Mouse (Mus musculus): ENCODE measurements around the gene Cd209g. TPM values are rescaled to one million over a fixed set of nuclear protein-coding genes. Genes with fewer than 3 reads are reported as not detected.
"Not testable (repeated sequence)": the region's sequence is repeated elsewhere in the genome, so short reads cannot be mapped to it uniquely, and the experiment has no call there.

Cd209g gene
- polyA plus RNA-seq (2015; fragmentation: Nextera tagmentation; extraction: Ambion mirVana), result not detected in 2 replicates

- H3K4me1 ChIP-seq, result no peaks in the 10 kb centered on the region
- H3K4me3 ChIP-seq (replicated peaks), result no peak within 1 kb of the TSS
- no peaks in the 10 kb centered on the region for H3K9me3 ChIP-seq (replicated peaks)
- WGBS, result 89% methylated on average over 10 of the region's 10 CpGs
- H3K27me3 ChIP-seq, result peaks cover 2% of the 10 kb centered on the region; the same call in 1 of the 2 replicates
- H3K9ac ChIP-seq, result no peak within 1 kb of the TSS
- H3K27ac ChIP-seq, result no peak within 1 kb of the TSS
- ATAC-seq (replicated peaks; ENCODE audit: low FRiP score), result no peak
- H3K4me2 ChIP-seq, result no peak within 1 kb of the TSS
- no peaks in the 10 kb centered on the region for H3K36me3 ChIP-seq
Measured at GRCm38 (mm10) chr8:4133798-4134197, at the start of gene Cd209g. TSS of gene Cd209g (plus strand) at chr8:4134098.

- ATAC-seq (replicated peaks; ENCODE audit: low FRiP score), result peak; percentile 76
- Histone ChIP-seq H3K4me2 (0 out of 2 replicates have a peak overlapping the region, but pooled peaks have one; percentile 9), H3K4me3 (replicated peaks) (0 out of 2 replicates have a peak overlapping the region, but pooled peaks have one; percentile 6)
- H3K9ac ChIP-seq; H3K27me3 ChIP-seq; H3K27ac ChIP-seq; H3K9me3 ChIP-seq (replicated peaks); H3K36me3 ChIP-seq; H3K4me1 ChIP-seq: not testable (repeated sequence)
- WGBS, result 46% methylated on average over 32 of the region's 33 CpGs
Measured at GRCm38 (mm10) chr8:4087180-4087722, 46.6 kb upstream of the Cd209g start.

- not testable (repeated sequence) for H3K27me3 ChIP-seq; H3K9ac ChIP-seq; H3K27ac ChIP-seq; H3K36me3 ChIP-seq; H3K4me1 ChIP-seq; H3K4me3 ChIP-seq (replicated peaks); H3K9me3 ChIP-seq (replicated peaks); ATAC-seq (replicated peaks; ENCODE audit: low FRiP score); H3K4me2 ChIP-seq
- 93% methylated on average over 3 of the region's 3 CpGs for WGBS
Measured at GRCm38 (mm10) chr8:4088514-4088913, 45.4 kb upstream of the Cd209g start.

GRCm38 (mm10) chr8:4105735-4106134 is 28.2 kb upstream of the Cd209g start, which contains the start of gene Cd209f:
TSS of gene Cd209f (minus strand) at chr8:4105835.
- not testable (repeated sequence) for H3K27ac ChIP-seq; H3K36me3 ChIP-seq; H3K4me2 ChIP-seq; H3K9me3 ChIP-seq (replicated peaks); H3K4me3 ChIP-seq (replicated peaks); ATAC-seq (replicated peaks; ENCODE audit: low FRiP score); H3K4me1 ChIP-seq; H3K9ac ChIP-seq; H3K27me3 ChIP-seq
- WGBS, result 79% methylated on average over 1 of the region's 2 CpGs

- WGBS, result 14% methylated on average over 12 of the region's 12 CpGs
- ATAC-seq (replicated peaks; ENCODE audit: low FRiP score), result peak; percentile 55
- H3K36me3 ChIP-seq, result no peaks in the 10 kb centered on the region
- peaks cover 8% of the 10 kb centered on the region; the same call in 1 of the 2 replicates for H3K27me3 ChIP-seq
- H3K4me1 ChIP-seq, result no peaks in the 10 kb centered on the region
- no peak overlapping the region for H3K9ac ChIP-seq
- no peaks in the 10 kb centered on the region for H3K9me3 ChIP-seq (replicated peaks)
- H3K4me2 ChIP-seq, result peak overlapping the region; percentile 35; the same call in 1 of the 2 replicates
- H3K4me3 ChIP-seq (replicated peaks), result no peak overlapping the region
- H3K27ac ChIP-seq, result no peak overlapping the region
Measured at GRCm38 (mm10) chr8:4139660-4140646, 6.1 kb downstream of the Cd209g start.

- Histone ChIP-seq H3K4me2 (no peak overlapping the region), H3K4me1 (no peaks in the 10 kb centered on the region), H3K27ac (no peak overlapping the region), H3K4me3 (replicated peaks) (no peak overlapping the region), H3K36me3 (no peaks in the 10 kb centered on the region), H3K27me3 (peaks cover 8% of the 10 kb centered on the region; the same call in 1 of the 2 replicates), H3K9me3 (replicated peaks) (no peaks in the 10 kb centered on the region), H3K9ac (no peak overlapping the region)
- ATAC-seq (replicated peaks; ENCODE audit: low FRiP score), result no peak
- 63% methylated on average over 3 of the region's 3 CpGs for WGBS
Measured at GRCm38 (mm10) chr8:4141721-4142120, 7.8 kb downstream of the Cd209g start.

GRCm38 (mm10) chr8:4147272-4147671 is 13.4 kb downstream of the Cd209g start:
- Histone ChIP-seq H3K27me3 (no peaks in the 10 kb centered on the region), H3K4me2 (no peak overlapping the region), H3K4me1 (no peaks in the 10 kb centered on the region), H3K27ac (no peak overlapping the region), H3K4me3 (replicated peaks) (no peak overlapping the region), H3K9ac (no peak overlapping the region), H3K36me3 (no peaks in the 10 kb centered on the region), H3K9me3 (replicated peaks) (no peaks in the 10 kb centered on the region; the same call in 1 of the 2 replicates)
- 50% methylated on average over 1 of the region's 1 CpGs for WGBS
- no peak for ATAC-seq (replicated peaks; ENCODE audit: low FRiP score)

GRCm38 (mm10) chr8:4154878-4155277 is 21.0 kb downstream of the Cd209g start:
- H3K36me3 ChIP-seq, result no peaks in the 10 kb centered on the region
- no peak overlapping the region for H3K4me3 ChIP-seq (replicated peaks)
- no peak overlapping the region for H3K9ac ChIP-seq
- no peak for ATAC-seq (replicated peaks; ENCODE audit: low FRiP score)
- H3K27ac ChIP-seq, result no peak overlapping the region
- no peaks in the 10 kb centered on the region for H3K4me1 ChIP-seq
- H3K27me3 ChIP-seq, result no peaks in the 10 kb centered on the region
- H3K4me2 ChIP-seq, result no peak overlapping the region
- H3K9me3 ChIP-seq (replicated peaks), result no peaks in the 10 kb centered on the region; the same call in 1 of the 2 replicates

GRCm38 (mm10) chr8:4162786-4163185 is 28.9 kb downstream of the Cd209g start:
- no peak overlapping the region for H3K27ac ChIP-seq
- no peaks in the 10 kb centered on the region for H3K27me3 ChIP-seq
- no peaks in the 10 kb centered on the region for H3K36me3 ChIP-seq
- H3K4me1 ChIP-seq, result peaks cover 9% of the 10 kb centered on the region
- ATAC-seq (replicated peaks; ENCODE audit: low FRiP score), result no peak
- H3K9ac ChIP-seq, result no peak overlapping the region
- H3K9me3 ChIP-seq (replicated peaks), result no peaks in the 10 kb centered on the region
- no peak overlapping the region for H3K4me3 ChIP-seq (replicated peaks)
- WGBS, result 51% methylated on average over 4 of the region's 4 CpGs
- H3K4me2 ChIP-seq, result no peak overlapping the region

- Histone ChIP-seq H3K4me1 (peaks cover 11% of the 10 kb centered on the region), H3K4me3 (replicated peaks) (peak overlapping the region; percentile 59), H3K27ac (peak overlapping the region; percentile 58; the same call in 1 of the 2 replicates), H3K9me3 (replicated peaks) (no peaks in the 10 kb centered on the region), H3K4me2 (peak overlapping the region; percentile 72), H3K27me3 (no peaks in the 10 kb centered on the region), H3K36me3 (no peaks in the 10 kb centered on the region), H3K9ac (peak overlapping the region; percentile 50)
- no peak for ATAC-seq (replicated peaks; ENCODE audit: low FRiP score)
- 9% methylated on average over 13 of the region's 13 CpGs for WGBS
Measured at GRCm38 (mm10) chr8:4165176-4165851, 31.4 kb downstream of the Cd209g start.

GRCm38 (mm10) chr8:4165852-4166751 is 32.2 kb downstream of the Cd209g start, which contains the start of gene Evi5l:
TSS of gene Evi5l (plus strand) at chr8:4166567.
- under 1% methylated on average over 51 of the region's 51 CpGs for WGBS
- Histone ChIP-seq H3K9ac (peak within 1 kb of the TSS; percentile 65), H3K36me3 (no peaks in the 10 kb centered on the region), H3K27ac (peak within 1 kb of the TSS; percentile 58; the same call in 1 of the 2 replicates), H3K27me3 (no peaks in the 10 kb centered on the region), H3K4me1 (peaks cover 11% of the 10 kb centered on the region), H3K4me3 (replicated peaks) (peak within 1 kb of the TSS; percentile 59), H3K4me2 (peak within 1 kb of the TSS; percentile 80), H3K9me3 (replicated peaks) (no peaks in the 10 kb centered on the region)
- peak; percentile 99 for ATAC-seq (replicated peaks; ENCODE audit: low FRiP score)

Data from kidney, embryonic 15.5 days (tissue).